Mouse (Mus musculus): ENCODE measurements around the gene Kirrel2.

GRCm38 (mm10) chr7:30456487-30456886 lies 1.0 kb downstream of the Kirrel2 start:
- no peak for TF ChIP-seq CTCF (IDR thresholded peaks at IDR 0.05; ENCODE audit: control insufficient read depth, insufficient read depth, insufficient read length)
- no peak for TF ChIP-seq MAX (IDR thresholded peaks at IDR 0.05)
- TF ChIP-seq MYOG (IDR thresholded peaks at IDR 0.05; ENCODE audit: control insufficient read depth, extremely low read depth, insufficient read length), result no peak
- no peak for TF ChIP-seq CEBPB (IDR thresholded peaks at IDR 0.05; ENCODE audit: low read depth)
